ENCODE assay signal across 28 mouse cellular contexts in the genomic region with DNA sequence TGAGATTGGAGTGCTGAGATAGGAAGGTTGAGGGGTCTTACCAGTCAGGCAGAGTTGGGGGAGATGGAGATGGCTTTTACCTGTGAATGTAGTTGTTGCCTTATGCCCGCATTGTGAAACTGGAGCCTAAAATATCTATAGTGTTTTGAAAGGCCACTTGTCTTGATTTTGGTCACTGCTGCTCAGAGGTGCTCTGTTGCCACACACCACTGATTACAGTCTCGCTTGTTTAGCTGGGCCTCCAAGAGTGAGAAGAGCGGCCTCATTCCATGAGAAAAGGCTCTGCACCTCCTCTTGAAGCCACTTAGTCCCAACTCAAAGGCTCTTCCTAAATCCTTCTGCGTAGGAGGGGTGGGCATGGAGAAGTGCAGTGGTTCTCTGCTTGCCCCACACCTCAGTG. TPM values are rescaled to one million over a fixed set of nuclear protein-coding genes. Genes with fewer than 3 reads are reported as not detected.
DNase-seq lines count a peak whose midpoint lies in the region; ATAC-seq and TF ChIP-seq lines count a peak whose summit lies in the region.
"Had no signal": no experiment of that assay in that cellular context is flagged by ENCODE, and none has a peak within 500 bp of the region (broad histone marks: within the 10 kb centered on the region; RNA-seq: fewer than 3 reads in every experiment).

No protein-coding gene starts in this region.

- 59% methylated on average over 4 of the region's 4 CpGs for WGBS in heart, embryonic 13.5 days
- WGBS in midbrain, embryonic 10.5 days, result 59% methylated on average over 4 of the region's 4 CpGs
- WGBS in midbrain, embryonic 14.5 days, result 58% methylated on average over 4 of the region's 4 CpGs
- WGBS in embryonic facial prominence, embryonic 10.5 days, result 77% methylated on average over 4 of the region's 4 CpGs

- DNase-seq in heart, adult 18-20 months, result no peak
- DNase-seq in layer of hippocampus, adult 2 months (ENCODE audit: low spot score in 2 of 2), result no peak
- DNase-seq in layer of hippocampus, postnatal 10 days (ENCODE audit: low spot score in 2 of 2), result no peak
- no peak for DNase-seq in midbrain, embryonic 10.5 days (ENCODE audit: low spot score)
- no peak for DNase-seq in midbrain, embryonic 14.5 days
- no peak for DNase-seq in embryonic facial prominence, embryonic 10.5 days (ENCODE audit: low spot score)
- DNase-seq: adrenal gland, postnatal 10 days; adrenal gland, postnatal 36 days; cerebellum, adult 18-20 months; cerebellum, adult 9-10 months; cerebellum, postnatal 14 days; gastrocnemius, postnatal 10 days; gastrocnemius, postnatal 36 days; heart, postnatal 10 days; heart, postnatal 36 days; kidney, adult 18-20 months had no signal

- no peak overlapping the region for H3K4me3 ChIP-seq in heart, embryonic 13.5 days
- H3K4me3 ChIP-seq in layer of hippocampus, adult 2 months, result no peak overlapping the region
- no peak overlapping the region for H3K4me3 ChIP-seq in midbrain, embryonic 10.5 days
- H3K4me3 ChIP-seq in midbrain, embryonic 14.5 days (replicated peaks; ENCODE audit: low read depth, low read length), result no peak overlapping the region
- no peak overlapping the region for H3K4me3 ChIP-seq in embryonic facial prominence, embryonic 10.5 days
- H3K4me3 ChIP-seq: embryonic facial prominence, embryonic 12.5 days; embryonic facial prominence, embryonic 15.5 days; forebrain, embryonic 15.5 days; heart, embryonic 15.5 days; hindbrain, embryonic 13.5 days had no signal

- H3K27ac ChIP-seq in heart, embryonic 13.5 days (replicated peaks), result 0 out of 2 replicates have a peak overlapping the region, but pooled peaks have one; percentile 39
- H3K27ac ChIP-seq in layer of hippocampus, adult 2 months, result peak overlapping the region; percentile 5; the same call in 1 of the 2 replicates
- H3K27ac ChIP-seq in midbrain, embryonic 10.5 days (replicated peaks), result 0 out of 2 replicates have a peak overlapping the region, but pooled peaks have one; percentile 4
- H3K27ac ChIP-seq in midbrain, embryonic 14.5 days (replicated peaks; ENCODE audit: low read depth, low read length), result no peak overlapping the region
- no peak overlapping the region for H3K27ac ChIP-seq in embryonic facial prominence, embryonic 10.5 days (replicated peaks)
- H3K27ac ChIP-seq: embryonic facial prominence, embryonic 12.5 days; heart, embryonic 15.5 days; hindbrain, embryonic 13.5 days had no signal

- TF ChIP-seq CTCF in layer of hippocampus, adult 2 months (conservative IDR thresholded peaks at IDR 0.05), result no peak

- no peaks in the 10 kb centered on the region for H3K36me3 ChIP-seq in heart, embryonic 13.5 days
- peaks cover 28% of the 10 kb centered on the region for H3K36me3 ChIP-seq in midbrain, embryonic 10.5 days
- no peaks in the 10 kb centered on the region for H3K36me3 ChIP-seq in midbrain, embryonic 14.5 days (ENCODE audit: control insufficient read depth, insufficient read depth, low read length)
- H3K36me3 ChIP-seq in embryonic facial prominence, embryonic 10.5 days (replicated peaks), result peaks cover 71% of the 10 kb centered on the region
- H3K36me3 ChIP-seq: forebrain, embryonic 15.5 days; heart, embryonic 15.5 days had no signal

- no peak for ATAC-seq in heart, embryonic 13.5 days (ENCODE audit: extremely low read depth, insufficient number of reproducible peaks, low FRiP score, low TSS enrichment)
- no peak for ATAC-seq in midbrain, embryonic 14.5 days (ENCODE audit: low FRiP score, low TSS enrichment)
- ATAC-seq: forebrain, embryonic 15.5 days; hindbrain, embryonic 16.5 days; inflammation-experienced regulatory T-cells, adult 6 months; intestine, embryonic 16.5 days; Patski had no signal

- H3K9ac ChIP-seq in heart, embryonic 13.5 days, result no peak overlapping the region
- H3K9ac ChIP-seq in midbrain, embryonic 14.5 days (replicated peaks; ENCODE audit: low read length), result no peak overlapping the region
- H3K9ac ChIP-seq: embryonic facial prominence, embryonic 12.5 days; embryonic facial prominence, embryonic 15.5 days; forebrain, embryonic 15.5 days; heart, embryonic 15.5 days had no signal

- H3K27me3 ChIP-seq in heart, embryonic 13.5 days (replicated peaks), result no peaks in the 10 kb centered on the region
- H3K27me3 ChIP-seq in midbrain, embryonic 10.5 days (ENCODE audit: low read depth, poor library complexity, severe bottlenecking), result no peaks in the 10 kb centered on the region
- no peaks in the 10 kb centered on the region for H3K27me3 ChIP-seq in midbrain, embryonic 14.5 days (ENCODE audit: control insufficient read depth, insufficient read depth, low read length)
- H3K27me3 ChIP-seq in embryonic facial prominence, embryonic 10.5 days (replicated peaks; ENCODE audit: low read depth, poor library complexity, severe bottlenecking), result no peaks in the 10 kb centered on the region
- H3K27me3 ChIP-seq: embryonic facial prominence, embryonic 12.5 days; embryonic facial prominence, embryonic 15.5 days; forebrain, embryonic 15.5 days; heart, embryonic 15.5 days; hindbrain, embryonic 13.5 days; Patski had no signal

- H3K9me3 ChIP-seq in heart, embryonic 13.5 days, result no peaks in the 10 kb centered on the region
- H3K9me3 ChIP-seq in midbrain, embryonic 10.5 days (replicated peaks), result no peaks in the 10 kb centered on the region
- no peaks in the 10 kb centered on the region for H3K9me3 ChIP-seq in midbrain, embryonic 14.5 days (ENCODE audit: control insufficient read depth, low read length)
- H3K9me3 ChIP-seq in embryonic facial prominence, embryonic 10.5 days, result no peaks in the 10 kb centered on the region
- H3K9me3 ChIP-seq: embryonic facial prominence, embryonic 12.5 days; embryonic facial prominence, embryonic 15.5 days; forebrain, embryonic 15.5 days; G1E; heart, embryonic 15.5 days; hindbrain, embryonic 13.5 days had no signal

- H3K4me2 ChIP-seq in heart, embryonic 13.5 days, result no peak overlapping the region
- H3K4me2 ChIP-seq in midbrain, embryonic 14.5 days (ENCODE audit: low read length), result no peak overlapping the region
- H3K4me2 ChIP-seq: embryonic facial prominence, embryonic 12.5 days; embryonic facial prominence, embryonic 15.5 days; forebrain, embryonic 15.5 days; heart, embryonic 11.5 days; heart, embryonic 15.5 days; hindbrain, embryonic 13.5 days had no signal

- H3K4me1 ChIP-seq in heart, embryonic 13.5 days, result peaks cover 92% of the 10 kb centered on the region
- H3K4me1 ChIP-seq in midbrain, embryonic 10.5 days, result peaks cover 98% of the 10 kb centered on the region
- peaks cover 79% of the 10 kb centered on the region for H3K4me1 ChIP-seq in midbrain, embryonic 14.5 days (ENCODE audit: control insufficient read depth, insufficient read depth, low read length)
- H3K4me1 ChIP-seq in embryonic facial prominence, embryonic 10.5 days, result peaks cover 93% of the 10 kb centered on the region

RNA-seq across cellular contexts. Expression of gene Ssbp3, which starts 40.3 kb away (rescaled TPM):
- 59.8 and 61.9 TPM in 2 replicates for polyA plus RNA-seq in heart, embryonic 13.5 days (2015; fragmentation: Nextera tagmentation; extraction: Ambion mirVana)
- 10 to 100 TPM; 27.5 to 37.9 TPM for total RNA-seq in heart, adult 18-20 months (2021)
- total RNA-seq in layer of hippocampus, adult 2 months (2021), result 100 to 1,000 TPM; 157 TPM
- total RNA-seq in layer of hippocampus, postnatal 10 days (2021), result 100 to 1,000 TPM in 1 of 2 experiments, 10 to 100 TPM in 1; 89.5 to 106 TPM
- 119 and 136 TPM in 2 replicates for polyA plus RNA-seq in midbrain, embryonic 10.5 days (2016; fragmentation: Nextera tagmentation; extraction: Ambion mirVana)
- 147 and 187 TPM in 2 replicates for polyA plus RNA-seq in midbrain, embryonic 14.5 days (2014; fragmentation: Nextera tagmentation; extraction: Ambion mirVana)
- 147 TPM in 2 replicates for polyA plus RNA-seq in embryonic facial prominence, embryonic 10.5 days (2016; fragmentation: Nextera tagmentation; extraction: Ambion mirVana)

Comparison
In these comparisons a context has a peak if more than half of its experiments do, and no peak if none do; other contexts are left out.
1. H3K27ac ChIP-seq: peak in heart, embryonic 13.5 days (single experiment), layer of hippocampus, adult 2 months (single experiment) and midbrain, embryonic 10.5 days (single experiment); none in midbrain, embryonic 14.5 days (single experiment) and embryonic facial prominence, embryonic 10.5 days (single experiment).